Comparison of ENCODE assay signal across 23 mouse cellular contexts in the genomic region with DNA sequence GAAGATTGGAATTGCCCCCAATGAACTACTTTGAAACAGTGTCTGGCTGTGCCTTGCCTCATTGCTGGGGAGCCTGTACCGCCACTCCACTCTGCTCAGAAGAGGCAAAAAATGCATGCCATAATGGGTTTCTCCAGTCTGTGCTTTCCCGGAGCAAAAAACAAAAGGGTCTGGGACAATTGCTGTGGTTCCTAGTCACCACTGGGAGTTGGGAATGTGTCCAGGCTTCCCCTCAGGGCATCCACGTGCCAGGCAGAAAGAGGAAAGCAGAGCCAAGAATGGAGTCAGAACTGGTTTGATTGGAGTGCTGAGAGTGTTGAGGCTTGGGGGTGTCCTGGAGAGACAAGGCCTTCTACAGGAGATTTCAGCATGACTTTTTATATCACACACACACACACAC.
"Had no signal": no experiment of that assay in that cellular context is flagged by ENCODE, and none has a peak within 500 bp of the region (broad histone marks: within the 10 kb centered on the region; RNA-seq: fewer than 3 reads in every experiment).

No protein-coding gene starts in this region.

- H3K4me2 ChIP-seq: kidney, embryonic 15.5 days; limb, embryonic 12.5 days; limb, embryonic 15.5 days; liver, embryonic 12.5 days; liver, embryonic 15.5 days; lung, embryonic 15.5 days; midbrain, embryonic 13.5 days; neural tube, embryonic 13.5 days; stomach, embryonic 15.5 days had no signal

- H3K27ac ChIP-seq: kidney, embryonic 15.5 days; limb, embryonic 12.5 days; limb, embryonic 15.5 days; liver, embryonic 12.5 days; liver, embryonic 15.5 days; lung, embryonic 15.5 days; midbrain, embryonic 10.5 days; midbrain, embryonic 13.5 days; neural tube, embryonic 13.5 days; stomach, embryonic 15.5 days had no signal

- H3K27me3 ChIP-seq: kidney, embryonic 15.5 days; limb, embryonic 12.5 days; limb, embryonic 15.5 days; liver, embryonic 12.5 days; liver, embryonic 15.5 days; lung, embryonic 15.5 days; megakaryocyte, embryonic 14.5 days; midbrain, embryonic 13.5 days; neural tube, embryonic 13.5 days; stomach, embryonic 15.5 days had no signal

- H3K9me3 ChIP-seq: kidney, embryonic 15.5 days; limb, embryonic 15.5 days; lung, embryonic 15.5 days; midbrain, embryonic 10.5 days; midbrain, embryonic 13.5 days; neural tube, embryonic 13.5 days; stomach, embryonic 15.5 days had no signal

- H3K9ac ChIP-seq: kidney, embryonic 15.5 days; limb, embryonic 12.5 days; limb, embryonic 15.5 days; liver, embryonic 12.5 days; liver, embryonic 15.5 days; lung, embryonic 15.5 days; midbrain, embryonic 13.5 days; neural tube, embryonic 13.5 days; stomach, embryonic 15.5 days had no signal

- ATAC-seq: liver, embryonic 12.5 days; midbrain, embryonic 13.5 days; midbrain, embryonic 16.5 days had no signal

- H3K4me3 ChIP-seq: kidney, embryonic 15.5 days; limb, embryonic 12.5 days; limb, embryonic 15.5 days; liver, embryonic 12.5 days; liver, embryonic 15.5 days; lung, embryonic 15.5 days; megakaryocyte, embryonic 14.5 days; midbrain, embryonic 10.5 days; midbrain, embryonic 13.5 days; myocyte; neural tube, embryonic 13.5 days; stomach, embryonic 15.5 days had no signal

- DNase-seq: kidney, adult 8-10 months; kidney, postnatal 10 days; kidney, postnatal 36 days; lung, adult 18-20 months; lung, postnatal 10 days; lung, postnatal 36 days; retina, postnatal 1 day; right cerebral cortex, postnatal 25 days; spleen, adult 18-20 months; thymus, postnatal 36 days had no signal

- H3K36me3 ChIP-seq: kidney, embryonic 15.5 days; limb, embryonic 12.5 days; limb, embryonic 15.5 days; liver, embryonic 12.5 days; liver, embryonic 15.5 days; lung, embryonic 15.5 days; midbrain, embryonic 10.5 days; midbrain, embryonic 13.5 days; neural tube, embryonic 13.5 days; stomach, embryonic 15.5 days had no signal

- H3K4me1 ChIP-seq: kidney, embryonic 15.5 days; limb, embryonic 12.5 days; limb, embryonic 15.5 days; liver, embryonic 12.5 days; liver, embryonic 15.5 days; lung, embryonic 15.5 days; megakaryocyte, embryonic 14.5 days; midbrain, embryonic 10.5 days; midbrain, embryonic 13.5 days; neural tube, embryonic 13.5 days; stomach, embryonic 15.5 days had no signal
